Mouse (Mus musculus) liver, adult 2 months (tissue): Measurements from ENCODE around the gene Uggt1. TPM values are rescaled to one million over a fixed set of nuclear protein-coding genes. Genes with fewer than 3 reads are reported as not detected.

Experiments
- DNase-seq: peaks from one replicate; pipeline ENCODE4 v3.0.0-alpha.2; 2011; ENCODE audit warnings: low read depth, low spot score; ENCODE audit errors: extremely low read depth
- H3K27ac ChIP-seq: fragments of 200-500 bp; replicated peaks from 2 replicates; pipeline ENCODE4 v1.5.1; 2012; ENCODE audit warnings: low read depth, mild to moderate bottlenecking, control low read depth, inconsistent platforms, low read length; ENCODE audit not compliant: insufficient read depth
- H3K27me3 ChIP-seq: fragments of 200-500 bp; 2 replicates; pipeline ENCODE4 v1.6.1; 2012; ENCODE audit warnings: mild to moderate bottlenecking, moderate library complexity, low read length, inconsistent platforms; ENCODE audit not compliant: control insufficient read depth, insufficient read depth
- H3K36me3 ChIP-seq: fragments of 200-500 bp; 2 replicates; pipeline ENCODE4 v1.6.1; 2012; ENCODE audit warnings: low read length, inconsistent platforms; ENCODE audit not compliant: control insufficient read depth, insufficient read depth
- H3K4me1 ChIP-seq: fragments of 200-500 bp; 2 replicates; pipeline ENCODE4 v1.6.1; 2011; ENCODE audit warnings: low read length; ENCODE audit not compliant: control insufficient read depth, insufficient read depth
- H3K4me3 ChIP-seq: fragments of 200-500 bp; 2 replicates; pipeline ENCODE4 v1.5.1; 2011; ENCODE audit warnings: low read depth, mild to moderate bottlenecking, control low read depth, low read length, moderate library complexity; ENCODE audit not compliant: insufficient read depth
- H3K79me2 ChIP-seq: fragments of 200-500 bp; 2 replicates; pipeline ENCODE4 v1.6.1; 2012; ENCODE audit warnings: inconsistent platforms, mild to moderate bottlenecking, low read length, moderate library complexity; ENCODE audit not compliant: control insufficient read depth, insufficient read depth
- H3K9ac ChIP-seq: fragments of 200-500 bp; 2 replicates; pipeline ENCODE4 v1.6.1; 2012; ENCODE audit warnings: low read depth, mild to moderate bottlenecking, control low read depth, inconsistent platforms, low read length
- CTCF ChIP-seq: fragments of 200-500 bp; IDR thresholded peaks from 2 replicates; pipeline ENCODE4 v1.5.1; 2011; ENCODE audit warnings: low read depth, low read length, control low read depth
- POLR2A ChIP-seq: fragments of 200-500 bp; IDR thresholded peaks from 2 replicates; pipeline ENCODE4 v1.6.1; 2011; ENCODE audit warnings: low read length, control low read depth; ENCODE audit not compliant: insufficient read depth; ENCODE audit errors: extremely low read depth
- WGBS: fragments of 180-500 bp; shearing (Covaris S2); methylation state at CpG from one replicate; pipeline ENCODE4 v1.1.7; 2018; 5-methylcytosine and 5-hydroxymethylcytosine counted together
- polyA plus RNA-seq: library from polyadenylated mRNA; depleted of rRNA; stranded (reverse); fragments of >200 nt; gene quantifications from 2 replicates; pipeline ENCODE4 v1.2.3, GENCODE M21; 2012
- total RNA-seq: library from RNA; depleted of rRNA; stranded (reverse); fragments of >200 nt; gene quantifications from 2 replicates; pipeline ENCODE4 v1.2.3, GENCODE M21; 2014

The Uggt1 gene
- total and polyA plus RNA-seq, 2 experiments, result 11.6 to 44.5 TPM

DNA sequence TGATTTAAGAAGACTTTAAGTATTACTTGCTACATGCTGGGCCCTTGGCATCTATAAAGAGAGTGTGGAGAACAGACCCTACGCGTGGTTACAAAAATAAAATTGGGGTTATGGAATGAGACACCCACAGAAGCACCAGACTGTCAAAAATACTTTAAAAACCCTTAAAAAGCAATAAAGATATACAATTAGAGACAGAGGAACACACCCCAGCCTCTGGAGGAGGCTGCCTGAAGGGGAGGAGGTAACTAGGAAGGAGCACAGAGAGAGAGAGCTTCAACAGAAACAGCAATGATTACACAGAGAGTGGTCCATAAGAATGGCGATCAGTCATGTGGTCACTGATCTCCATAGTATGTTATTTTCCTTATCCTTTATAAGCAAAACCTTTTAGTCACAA is 50.0 kb downstream of the Uggt1 start:
- 98% methylated on average over 3 of the region's 3 CpGs for WGBS
- H3K36me3 ChIP-seq, result peaks cover 70% of the 10 kb centered on the region

DNA sequence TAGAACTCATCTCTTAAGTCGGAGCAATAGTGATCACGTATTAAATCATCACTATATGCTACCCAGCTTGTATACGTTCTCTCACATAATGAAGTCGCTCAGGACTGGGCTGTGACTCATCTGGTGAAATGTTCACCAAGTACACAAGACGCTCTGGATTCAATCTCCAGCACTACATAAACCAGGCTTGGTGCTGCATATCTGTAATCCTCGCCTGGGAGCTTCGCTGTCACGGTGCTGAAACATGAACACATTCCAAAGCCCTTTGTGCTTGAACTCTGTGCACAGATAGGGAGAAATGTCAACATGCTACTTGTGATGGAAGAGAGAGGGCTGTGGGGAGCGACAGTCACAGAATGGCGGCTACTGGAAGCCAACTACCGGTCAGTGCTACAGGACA is 52.6 kb downstream of the Uggt1 start:
- no peak overlapping the region for H3K27ac ChIP-seq
- DNase-seq, result peak; percentile 5
- H3K4me3 ChIP-seq, result no peak overlapping the region
- WGBS, result 87% methylated on average over 11 of the region's 11 CpGs
- H3K79me2 ChIP-seq, result no peaks in the 10 kb centered on the region
- H3K36me3 ChIP-seq, result peaks cover 73% of the 10 kb centered on the region
- H3K4me1 ChIP-seq, result no peaks in the 10 kb centered on the region
- H3K27me3 ChIP-seq, result no peaks in the 10 kb centered on the region
- H3K9ac ChIP-seq, result no peak overlapping the region
- TF ChIP-seq POLR2A (no peak), CTCF (no peak)

More for the DNA sequence above, 50.0 kb downstream of the Uggt1 start:
- Histone ChIP-seq H3K27ac (no peak overlapping the region), H3K27me3 (no peaks in the 10 kb centered on the region), H3K79me2 (no peaks in the 10 kb centered on the region), H3K4me3 (no peak overlapping the region), H3K4me1 (no peaks in the 10 kb centered on the region), H3K9ac (no peak overlapping the region)
- TF ChIP-seq POLR2A (no peak), CTCF (no peak)
- no peak for DNase-seq

DNA sequence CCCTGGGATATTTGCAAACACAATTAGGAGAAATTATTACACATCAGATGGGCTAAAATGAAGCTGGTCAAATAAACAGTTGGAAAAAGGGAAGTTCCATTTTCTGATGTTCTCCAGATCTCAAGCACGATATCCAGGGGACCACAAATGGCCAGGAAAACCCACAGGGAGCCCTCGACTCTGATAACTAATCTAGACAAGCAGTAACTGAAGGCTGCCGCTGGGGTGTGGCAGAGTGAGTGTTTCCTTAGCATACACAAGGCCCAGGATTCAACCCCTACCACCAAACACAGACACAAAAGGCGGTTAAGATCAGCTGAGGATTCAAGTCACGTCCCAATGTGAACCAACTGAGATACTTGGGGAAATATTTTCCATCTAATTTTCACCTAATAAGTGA is 64.5 kb downstream of the Uggt1 start:
- Histone ChIP-seq H3K27ac (no peak overlapping the region), H3K79me2 (no peaks in the 10 kb centered on the region), H3K27me3 (no peaks in the 10 kb centered on the region), H3K9ac (no peak overlapping the region), H3K4me3 (no peak overlapping the region), H3K36me3 (peaks cover 77% of the 10 kb centered on the region), H3K4me1 (no peaks in the 10 kb centered on the region)
- WGBS, result 89% methylated on average over 5 of the region's 5 CpGs
- TF ChIP-seq POLR2A, result no peak
- no peak for TF ChIP-seq CTCF
- DNase-seq, result no peak

DNA sequence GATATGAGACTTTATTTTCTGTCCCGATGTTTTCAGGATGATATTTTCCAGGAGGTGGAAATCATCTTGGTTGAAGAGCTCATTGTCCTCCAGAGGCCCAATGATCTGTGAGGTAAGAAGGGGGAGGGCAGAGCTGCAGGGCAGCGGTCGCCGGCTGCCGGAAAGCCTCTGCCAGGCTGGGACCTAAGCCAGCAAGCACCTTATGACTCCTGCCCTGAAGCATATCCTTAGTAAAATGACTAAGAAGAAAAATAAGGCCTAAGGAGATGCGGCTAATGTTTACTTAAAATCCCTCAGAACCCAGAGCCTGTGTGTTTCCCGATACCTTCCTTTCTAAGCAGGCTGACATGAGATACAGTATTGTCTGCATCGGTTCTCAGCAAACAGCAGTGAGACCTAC is 71.1 kb downstream of the Uggt1 start:
- TF ChIP-seq CTCF, result no peak
- no peak for TF ChIP-seq POLR2A
- no peak overlapping the region for H3K4me3 ChIP-seq
- no peaks in the 10 kb centered on the region for H3K79me2 ChIP-seq
- DNase-seq, result no peak
- no peaks in the 10 kb centered on the region for H3K4me1 ChIP-seq
- no peak overlapping the region for H3K9ac ChIP-seq
- WGBS, result 64% methylated on average over 8 of the region's 8 CpGs
- H3K27me3 ChIP-seq, result no peaks in the 10 kb centered on the region
- H3K36me3 ChIP-seq, result peaks cover 78% of the 10 kb centered on the region
- H3K27ac ChIP-seq, result no peak overlapping the region

DNA sequence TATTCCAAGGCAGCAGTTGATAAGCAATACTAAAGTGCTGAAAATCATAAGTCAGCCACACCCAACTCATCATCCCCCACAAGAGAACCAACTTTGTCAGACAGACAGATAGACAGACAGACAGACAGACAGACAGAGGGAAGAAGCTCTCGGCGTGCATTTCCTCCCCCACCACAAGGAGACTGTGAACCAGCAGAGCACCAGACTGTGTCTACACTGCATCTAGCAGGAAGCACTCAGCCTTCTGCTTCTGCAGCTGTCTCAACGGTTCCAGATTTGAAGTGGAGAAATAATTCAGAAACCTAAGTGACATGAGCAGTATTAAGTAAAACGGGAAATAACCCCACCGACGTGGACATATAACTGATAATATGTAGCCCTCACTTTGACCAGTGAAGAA is 71.6 kb downstream of the Uggt1 start:
- WGBS, result 89% methylated on average over 6 of the region's 6 CpGs
- Histone ChIP-seq H3K36me3 (peaks cover 79% of the 10 kb centered on the region), H3K4me1 (no peaks in the 10 kb centered on the region), H3K27me3 (no peaks in the 10 kb centered on the region), H3K79me2 (no peaks in the 10 kb centered on the region), H3K9ac (no peak overlapping the region), H3K4me3 (no peak overlapping the region), H3K27ac (no peak overlapping the region)
- DNase-seq, result no peak
- TF ChIP-seq CTCF, result no peak
- no peak for TF ChIP-seq POLR2A

DNA sequence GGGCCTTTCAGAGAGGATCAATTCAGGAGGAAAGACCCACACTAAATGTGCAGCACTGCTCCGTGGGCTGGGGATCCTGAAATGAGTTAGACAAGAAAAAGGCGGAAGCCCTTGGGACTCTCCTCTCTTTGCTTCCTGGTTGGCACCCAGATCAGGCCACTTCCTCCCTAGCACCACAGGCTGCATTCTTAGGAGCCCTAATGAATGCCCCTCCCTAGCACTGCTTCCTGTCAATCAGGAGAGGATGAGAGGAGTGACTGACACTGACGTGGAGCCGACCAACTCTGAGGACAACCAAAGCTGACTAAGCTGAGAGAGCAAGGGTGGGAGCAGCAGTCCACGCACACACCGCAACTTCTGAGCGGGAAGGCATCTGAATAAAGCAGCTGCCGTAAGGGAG is 81.8 kb downstream of the Uggt1 start:
- Histone ChIP-seq H3K36me3 (peaks cover 57% of the 10 kb centered on the region), H3K4me3 (no peak overlapping the region), H3K4me1 (no peaks in the 10 kb centered on the region; the same call in 1 of the 2 replicates), H3K79me2 (no peaks in the 10 kb centered on the region), H3K9ac (no peak overlapping the region), H3K27ac (no peak overlapping the region), H3K27me3 (no peaks in the 10 kb centered on the region)
- TF ChIP-seq CTCF (no peak), POLR2A (no peak)
- WGBS, result 70% methylated on average over 8 of the region's 8 CpGs
- peak; percentile 13 for DNase-seq
